Mouse (Mus musculus) fat pad, adult 2 months (tissue): ENCODE data around the gene Olfr498.

ENCODE experiments used
- DNase-seq: peaks from one replicate; pipeline ENCODE4 v3.0.0-alpha.2; 2011; ENCODE audit warnings: low read depth, low spot score; ENCODE audit errors: extremely low read depth

Gene Olfr498

GRCm38 (mm10) chr7:108465026-108465425, at the start of gene Olfr498:
Gene Olfr498 (plus strand): TSS chr7:108465326.
- no peak for DNase-seq

DNA sequence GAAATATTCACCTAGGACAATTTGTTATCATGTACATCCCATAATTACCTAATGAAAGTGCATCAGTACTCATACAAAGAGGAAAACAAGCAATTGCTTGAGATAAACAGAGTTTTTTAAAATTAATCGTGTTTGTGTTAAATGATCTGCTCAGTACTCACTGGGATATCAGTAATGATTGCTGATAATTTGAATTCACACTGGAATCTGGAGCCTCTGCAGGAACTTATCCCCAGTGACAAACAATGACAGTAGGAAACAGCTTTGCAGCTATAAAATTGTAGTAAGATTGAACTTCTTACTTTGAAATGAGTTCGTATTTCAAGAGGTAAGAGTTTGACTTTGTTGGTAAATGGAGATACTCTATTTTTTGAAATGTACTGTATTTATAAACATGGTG, 45.0 kb upstream of the Olfr498 start, which contains the start of gene Olfr497:
Gene Olfr497 (plus strand): TSS at position 301 of the 400 bp plus-strand sequence.
- no peak for DNase-seq
